Comparison of ENCODE assay signal across 27 mouse cellular contexts in genomic region chr1:145131020-145131419, GRCm38 (mm10).
DNase-seq lines count a peak whose midpoint lies in the region; ATAC-seq and TF ChIP-seq lines count a peak whose summit lies in the region.
"Had no signal": no experiment of that assay in that cellular context is flagged by ENCODE, and none has a peak within 500 bp of the region (broad histone marks: within the 10 kb centered on the region; RNA-seq: fewer than 3 reads in every experiment).

No protein-coding gene starts in this region.

- intact Hi-C loops in heart, postnatal 36 days (cut with DNase I): no loop called here

- no peak for DNase-seq in heart, postnatal 0 days (ENCODE audit: low spot score)
- no peak for DNase-seq in heart, postnatal 36 days
- DNase-seq in midbrain, postnatal 0 days (ENCODE audit: low spot score): no peak
- DNase-seq in G1E (ENCODE audit: low spot score): no peak
- no peak for DNase-seq in spleen, postnatal 14 days (ENCODE audit: low spot score in 2 of 2)
- DNase-seq: adrenal gland, postnatal 10 days; adrenal gland, postnatal 36 days; B cell, adult 2 months; cerebellum, adult 18-20 months; cerebellum, adult 9-10 months; cerebellum, postnatal 14 days; gastrocnemius, postnatal 36 days; heart, postnatal 14 days; kidney, adult 2 months had no signal

- no peak for ATAC-seq in heart, postnatal 0 days (ENCODE audit: insufficient read depth, low read depth)
- ATAC-seq in midbrain, postnatal 0 days (ENCODE audit: low FRiP score): no peak
- ATAC-seq in midbrain, embryonic 16.5 days: no peak
- ATAC-seq in G1E (ENCODE audit: extremely low read depth, insufficient number of reproducible peaks, low FRiP score, poor library complexity, severe bottlenecking): peak; percentile 12; the same call in 1 of the 2 replicates
- ATAC-seq in common myeloid progenitor, adult 5-6 weeks (replicated peaks; ENCODE audit: low read depth, poor library complexity, severe bottlenecking): peak; percentile 63
- ATAC-seq in hindbrain, embryonic 13.5 days (ENCODE audit: low FRiP score): no peak
- ATAC-seq: forebrain, embryonic 13.5 days; forebrain, embryonic 16.5 days; hindbrain, embryonic 16.5 days; intestine, embryonic 16.5 days; Patski had no signal

- no peak overlapping the region for H3K4me3 ChIP-seq in heart, postnatal 0 days (ENCODE audit: low read depth, low read length)
- no peak overlapping the region for H3K4me3 ChIP-seq in midbrain, postnatal 0 days (ENCODE audit: low read depth, low read length)
- H3K4me3 ChIP-seq in midbrain, embryonic 16.5 days (ENCODE audit: low read depth, low read length): no peak overlapping the region
- H3K4me3 ChIP-seq in G1E (ENCODE audit: low read depth, low read length): no peak overlapping the region
- H3K4me3 ChIP-seq in hindbrain, embryonic 13.5 days: no peak overlapping the region
- H3K4me3 ChIP-seq: forebrain, embryonic 10.5 days; forebrain, embryonic 13.5 days; heart, embryonic 12.5 days; heart, embryonic 15.5 days; hindbrain, embryonic 12.5 days had no signal

- H3K9ac ChIP-seq in heart, postnatal 0 days (replicated peaks; ENCODE audit: low read depth, low read length): no peak overlapping the region
- H3K9ac ChIP-seq in midbrain, postnatal 0 days (replicated peaks; ENCODE audit: low read length, poor library complexity, severe bottlenecking): no peak overlapping the region
- H3K9ac ChIP-seq in midbrain, embryonic 16.5 days (ENCODE audit: low read depth, low read length): no peak overlapping the region
- H3K9ac ChIP-seq in hindbrain, embryonic 13.5 days: no peak overlapping the region
- H3K9ac ChIP-seq: forebrain, embryonic 13.5 days; heart, embryonic 12.5 days; heart, embryonic 15.5 days; hindbrain, embryonic 12.5 days had no signal

- H3K36me3 ChIP-seq in heart, postnatal 0 days (replicated peaks; ENCODE audit: control insufficient read depth, insufficient read depth, low read length): no peaks in the 10 kb centered on the region
- no peaks in the 10 kb centered on the region for H3K36me3 ChIP-seq in midbrain, postnatal 0 days (ENCODE audit: insufficient read depth, low read length)
- H3K36me3 ChIP-seq in midbrain, embryonic 16.5 days (ENCODE audit: control insufficient read depth, insufficient read depth, low read length): no peaks in the 10 kb centered on the region
- no peaks in the 10 kb centered on the region for H3K36me3 ChIP-seq in G1E (replicated peaks)
- H3K36me3 ChIP-seq in hindbrain, embryonic 13.5 days: no peaks in the 10 kb centered on the region
- H3K36me3 ChIP-seq: forebrain, embryonic 10.5 days; heart, embryonic 12.5 days; heart, embryonic 15.5 days; hindbrain, embryonic 12.5 days had no signal

- WGBS in heart, postnatal 0 days: 67% methylated on average over 1 of the region's 1 CpGs
- 88% methylated on average over 1 of the region's 1 CpGs for WGBS in midbrain, postnatal 0 days
- WGBS in midbrain, embryonic 16.5 days: 71% methylated on average over 1 of the region's 1 CpGs
- 81% methylated on average over 1 of the region's 1 CpGs for WGBS in hindbrain, embryonic 13.5 days

- H3K9me3 ChIP-seq in heart, postnatal 0 days (replicated peaks; ENCODE audit: control insufficient read depth, low read length): no peaks in the 10 kb centered on the region
- H3K9me3 ChIP-seq in midbrain, postnatal 0 days (ENCODE audit: low read length): no peaks in the 10 kb centered on the region
- no peaks in the 10 kb centered on the region for H3K9me3 ChIP-seq in midbrain, embryonic 16.5 days (replicated peaks; ENCODE audit: control insufficient read depth, low read length, poor library complexity, severe bottlenecking)
- H3K9me3 ChIP-seq in G1E (replicated peaks): no peaks in the 10 kb centered on the region
- no peaks in the 10 kb centered on the region for H3K9me3 ChIP-seq in hindbrain, embryonic 13.5 days
- H3K9me3 ChIP-seq: forebrain, embryonic 10.5 days; forebrain, embryonic 13.5 days; heart, embryonic 12.5 days; heart, embryonic 15.5 days; hindbrain, embryonic 12.5 days had no signal

- H3K27me3 ChIP-seq in heart, postnatal 0 days (ENCODE audit: control insufficient read depth, insufficient read depth, low read length): no peaks in the 10 kb centered on the region
- H3K27me3 ChIP-seq in midbrain, postnatal 0 days (ENCODE audit: insufficient read depth, low read length): no peaks in the 10 kb centered on the region
- H3K27me3 ChIP-seq in midbrain, embryonic 16.5 days (ENCODE audit: control insufficient read depth, insufficient read depth, low read depth, low read length): no peaks in the 10 kb centered on the region
- H3K27me3 ChIP-seq in G1E (ENCODE audit: insufficient read depth, low read length): no peaks in the 10 kb centered on the region
- no peaks in the 10 kb centered on the region for H3K27me3 ChIP-seq in hindbrain, embryonic 13.5 days
- H3K27me3 ChIP-seq: CH12.LX; forebrain, embryonic 13.5 days; heart, embryonic 12.5 days; heart, embryonic 15.5 days; hindbrain, embryonic 12.5 days; Patski had no signal

- H3K27ac ChIP-seq in heart, postnatal 0 days (ENCODE audit: low read depth): no peak overlapping the region
- no peak overlapping the region for H3K27ac ChIP-seq in midbrain, postnatal 0 days (ENCODE audit: low read depth, low read length)
- H3K27ac ChIP-seq in midbrain, embryonic 16.5 days (ENCODE audit: low read length): no peak overlapping the region
- H3K27ac ChIP-seq in hindbrain, embryonic 13.5 days: no peak overlapping the region
- H3K27ac ChIP-seq: forebrain, embryonic 10.5 days; forebrain, embryonic 13.5 days; heart, embryonic 15.5 days; hindbrain, embryonic 12.5 days had no signal

- no peak overlapping the region for H3K4me2 ChIP-seq in heart, postnatal 0 days (ENCODE audit: low read depth, low read length)
- H3K4me2 ChIP-seq in midbrain, postnatal 0 days (ENCODE audit: low read depth, low read length, poor library complexity, severe bottlenecking): no peak overlapping the region
- H3K4me2 ChIP-seq in midbrain, embryonic 16.5 days (ENCODE audit: low read length): no peak overlapping the region
- no peak overlapping the region for H3K4me2 ChIP-seq in hindbrain, embryonic 13.5 days
- H3K4me2 ChIP-seq: forebrain, embryonic 13.5 days; heart, embryonic 12.5 days; heart, embryonic 15.5 days; hindbrain, embryonic 12.5 days had no signal

- no peaks in the 10 kb centered on the region for H3K4me1 ChIP-seq in heart, postnatal 0 days (ENCODE audit: control insufficient read depth, insufficient read depth)
- H3K4me1 ChIP-seq in midbrain, postnatal 0 days (ENCODE audit: insufficient read depth, low read length): no peaks in the 10 kb centered on the region
- no peaks in the 10 kb centered on the region for H3K4me1 ChIP-seq in midbrain, embryonic 16.5 days (ENCODE audit: control insufficient read depth, insufficient read depth, low read length)
- H3K4me1 ChIP-seq in G1E (ENCODE audit: insufficient read depth, low read depth, low read length): no peaks in the 10 kb centered on the region
- H3K4me1 ChIP-seq in hindbrain, embryonic 13.5 days (replicated peaks): no peaks in the 10 kb centered on the region
- H3K4me1 ChIP-seq: forebrain, embryonic 10.5 days; forebrain, embryonic 13.5 days; heart, embryonic 12.5 days; heart, embryonic 15.5 days; hindbrain, embryonic 12.5 days had no signal

- TF ChIP-seq EP300 in heart, postnatal 0 days (IDR thresholded peaks at IDR 0.05; ENCODE audit: low read depth): no peak

- TF ChIP-seq CTCF in heart, postnatal 0 days (IDR thresholded peaks at IDR 0.05; ENCODE audit: low read depth): peak; percentile 45
- peak; percentile 25 for TF ChIP-seq CTCF in midbrain, postnatal 0 days (IDR thresholded peaks at IDR 0.05)
- TF ChIP-seq CTCF in G1E (IDR thresholded peaks at IDR 0.05; ENCODE audit: low read depth, low read length): no peak

Comparison
In these comparisons a context has a peak if more than half of its experiments do, and no peak if none do; other contexts are left out.
1. ATAC-seq: peak in G1E (single experiment) and common myeloid progenitor, adult 5-6 weeks (single experiment); none in heart, postnatal 0 days (single experiment), midbrain, postnatal 0 days (single experiment), midbrain, embryonic 16.5 days (single experiment) and hindbrain, embryonic 13.5 days (single experiment).